Mouse (Mus musculus) embryonic facial prominence, embryonic 15.5 days (tissue): ENCODE measurements around the gene Fcgbp. TPM values are rescaled to one million over a fixed set of nuclear protein-coding genes. Genes with fewer than 3 reads are reported as not detected.
A peak's percentile ranks its signal among the peaks of the same experiment; 100 is the strongest.

ENCODE experiments used
- ATAC-seq: fragments of 200-750 bp; cut with Nextera tagmentation; 2 replicates; pipeline ENCODE4 v1.8.0; 2017; ENCODE audit warnings: low read depth, moderate TSS enrichment; ENCODE audit not compliant: insufficient number of reproducible peaks, low FRiP score, low TSS enrichment
- H3K27ac ChIP-seq: fragments of 300-500 bp; sonication (generic); replicated peaks from 2 replicates; pipeline ENCODE4 v1.5.1; 2015; ENCODE audit warnings: mild to moderate bottlenecking, inconsistent platforms
- H3K27me3 ChIP-seq: fragments of 300-500 bp; sonication (generic); 2 replicates; pipeline ENCODE4 v1.6.1; 2015; ENCODE audit warnings: inconsistent platforms
- H3K36me3 ChIP-seq: fragments of 300-500 bp; sonication (generic); 2 replicates; pipeline ENCODE4 v1.6.1; 2015; ENCODE audit warnings: mild to moderate bottlenecking, inconsistent platforms
- H3K4me1 ChIP-seq: fragments of 300-500 bp; sonication (generic); 2 replicates; pipeline ENCODE4 v1.6.1; 2015; ENCODE audit warnings: inconsistent platforms
- H3K4me2 ChIP-seq: fragments of 300-500 bp; sonication (generic); replicated peaks from 2 replicates; pipeline ENCODE4 v1.6.1; 2015; ENCODE audit warnings: mild to moderate bottlenecking, inconsistent platforms
- H3K4me3 ChIP-seq: fragments of 300-500 bp; sonication (generic); replicated peaks from 2 replicates; pipeline ENCODE4 v1.5.1; 2015; ENCODE audit warnings: mild to moderate bottlenecking, inconsistent platforms
- H3K9ac ChIP-seq: fragments of 300-500 bp; sonication (generic); 2 replicates; pipeline ENCODE4 v1.6.1; 2015; ENCODE audit warnings: inconsistent platforms
- H3K9me3 ChIP-seq: fragments of 300-500 bp; sonication (generic); replicated peaks from 2 replicates; pipeline ENCODE4 v1.6.1; 2016; ENCODE audit warnings: inconsistent platforms
- WGBS: fragments of 180-500 bp; shearing (Covaris S2); methylation state at CpG from one replicate; pipeline ENCODE4 v1.1.7; 2015; 5-methylcytosine and 5-hydroxymethylcytosine counted together
- polyA plus RNA-seq: library from polyadenylated mRNA; unstranded; fragments of >200 nt; fragmentation: Nextera tagmentation; extraction: Ambion mirVana; gene quantifications from 2 replicates; pipeline ENCODE4 v1.2.1, GENCODE M21; 2015

The Fcgbp gene
- polyA plus RNA-seq, result 0.49 and 0.69 TPM in 2 replicates

DNA sequence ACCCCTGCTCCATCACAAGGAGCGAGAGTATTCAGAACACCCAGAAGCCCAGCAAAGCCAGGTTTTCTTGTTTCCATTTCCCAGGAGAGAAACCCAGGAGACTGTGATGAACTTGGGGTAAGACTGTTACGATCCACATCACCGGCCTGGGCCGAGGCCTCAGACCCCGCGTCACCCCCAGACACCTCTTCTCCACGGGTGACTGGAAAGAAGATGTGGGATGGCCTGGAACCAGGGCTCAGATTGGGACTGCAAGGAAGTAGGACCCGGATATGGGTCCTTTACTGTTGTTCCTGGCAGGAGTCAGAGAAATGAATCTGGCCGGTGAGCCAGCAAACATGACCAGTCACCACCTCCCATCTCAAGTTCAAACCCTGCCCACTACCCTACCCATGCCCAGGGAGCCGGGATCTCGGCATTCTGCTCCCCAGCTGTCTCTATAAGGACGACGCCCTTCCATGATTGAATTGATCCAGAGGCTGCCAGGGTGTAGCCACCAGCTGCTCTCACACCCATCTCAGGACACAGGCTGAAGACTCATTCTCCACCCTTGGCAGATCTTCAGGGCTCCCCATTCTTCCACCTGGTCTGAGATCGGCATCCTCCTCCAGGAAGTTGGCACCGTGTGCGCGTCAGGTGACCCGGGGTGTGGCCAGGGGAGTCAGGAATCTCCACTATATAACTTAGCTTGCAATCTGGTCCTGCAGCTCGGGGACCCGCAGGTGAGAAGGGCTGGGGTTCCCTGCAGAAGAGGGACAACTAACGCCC, at the start of gene Fcgbp:
Gene Fcgbp, plus strand, starts transcription at position 706 of the 768 bp plus-strand sequence.
- 84% methylated on average over 21 of the region's 21 CpGs for WGBS

GRCm38 (mm10) chr7:28044524-28044923, 26.5 kb upstream of the Fcgbp start:
- ATAC-seq, result no peak
- Histone ChIP-seq H3K4me1 (peaks cover 9% of the 10 kb centered on the region), H3K4me2 (no peak overlapping the region), H3K27me3 (no peaks in the 10 kb centered on the region), H3K27ac (no peak overlapping the region), H3K36me3 (peaks cover 87% of the 10 kb centered on the region), H3K4me3 (no peak overlapping the region), H3K9me3 (no peaks in the 10 kb centered on the region), H3K9ac (no peak overlapping the region)
- 88% methylated on average over 4 of the region's 4 CpGs for WGBS

More for the DNA sequence above, at the start of gene Fcgbp:
- no peaks in the 10 kb centered on the region for H3K9me3 ChIP-seq
- no peak for ATAC-seq
- no peak within 1 kb of the TSS for H3K9ac ChIP-seq
- H3K4me2 ChIP-seq, result no peak within 1 kb of the TSS
- H3K4me1 ChIP-seq, result no peaks in the 10 kb centered on the region
- no peaks in the 10 kb centered on the region for H3K36me3 ChIP-seq
- no peak within 1 kb of the TSS for H3K4me3 ChIP-seq
- H3K27me3 ChIP-seq, result no peaks in the 10 kb centered on the region
- H3K27ac ChIP-seq, result no peak within 1 kb of the TSS

GRCm38 (mm10) chr7:28049476-28050409, 21.3 kb upstream of the Fcgbp start, which contains the start of gene Psmc4:
Psmc4 (minus strand) TSS chr7:28050101.
- Histone ChIP-seq H3K9me3 (no peaks in the 10 kb centered on the region), H3K9ac (peak within 1 kb of the TSS; percentile 75), H3K36me3 (peaks cover 42% of the 10 kb centered on the region), H3K4me1 (peaks cover 13% of the 10 kb centered on the region), H3K4me2 (peak within 1 kb of the TSS; percentile 71), H3K4me3 (peak within 1 kb of the TSS; percentile 85), H3K27me3 (no peaks in the 10 kb centered on the region), H3K27ac (0 out of 2 replicates have a peak within 1 kb of the TSS, but pooled peaks have one; percentile 58)
- ATAC-seq, result peak; percentile 97
- under 1% methylated on average over 52 of the region's 52 CpGs for WGBS

DNA sequence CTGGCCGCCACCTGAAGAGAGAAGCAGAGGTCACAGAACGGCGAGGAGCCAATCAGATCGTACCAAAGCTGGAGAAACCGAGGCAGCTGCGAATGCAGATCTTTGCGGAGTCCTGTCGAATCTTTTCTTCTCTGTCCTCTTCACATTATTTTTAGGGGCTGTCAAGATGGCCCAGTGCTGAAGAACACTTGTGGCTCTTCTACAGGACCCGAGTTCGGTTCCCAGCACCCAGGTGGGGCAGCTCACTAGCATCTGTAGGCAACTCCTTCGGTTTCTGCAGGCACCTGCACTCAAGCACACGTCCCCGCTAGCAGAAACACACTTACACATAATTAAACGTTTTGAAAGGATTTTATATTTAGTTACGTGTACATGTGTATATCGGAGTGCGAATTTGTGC, 20.5 kb upstream of the Fcgbp start:
- Histone ChIP-seq H3K36me3 (peaks cover 34% of the 10 kb centered on the region), H3K4me1 (peaks cover 13% of the 10 kb centered on the region), H3K9ac (0 out of 2 replicates have a peak overlapping the region, but pooled peaks have one; percentile 10), H3K27me3 (no peaks in the 10 kb centered on the region), H3K9me3 (no peaks in the 10 kb centered on the region), H3K4me3 (peak overlapping the region; percentile 85), H3K4me2 (peak overlapping the region; percentile 71), H3K27ac (no peak overlapping the region)
- WGBS, result 58% methylated on average over 17 of the region's 17 CpGs
- no peak for ATAC-seq

DNA sequence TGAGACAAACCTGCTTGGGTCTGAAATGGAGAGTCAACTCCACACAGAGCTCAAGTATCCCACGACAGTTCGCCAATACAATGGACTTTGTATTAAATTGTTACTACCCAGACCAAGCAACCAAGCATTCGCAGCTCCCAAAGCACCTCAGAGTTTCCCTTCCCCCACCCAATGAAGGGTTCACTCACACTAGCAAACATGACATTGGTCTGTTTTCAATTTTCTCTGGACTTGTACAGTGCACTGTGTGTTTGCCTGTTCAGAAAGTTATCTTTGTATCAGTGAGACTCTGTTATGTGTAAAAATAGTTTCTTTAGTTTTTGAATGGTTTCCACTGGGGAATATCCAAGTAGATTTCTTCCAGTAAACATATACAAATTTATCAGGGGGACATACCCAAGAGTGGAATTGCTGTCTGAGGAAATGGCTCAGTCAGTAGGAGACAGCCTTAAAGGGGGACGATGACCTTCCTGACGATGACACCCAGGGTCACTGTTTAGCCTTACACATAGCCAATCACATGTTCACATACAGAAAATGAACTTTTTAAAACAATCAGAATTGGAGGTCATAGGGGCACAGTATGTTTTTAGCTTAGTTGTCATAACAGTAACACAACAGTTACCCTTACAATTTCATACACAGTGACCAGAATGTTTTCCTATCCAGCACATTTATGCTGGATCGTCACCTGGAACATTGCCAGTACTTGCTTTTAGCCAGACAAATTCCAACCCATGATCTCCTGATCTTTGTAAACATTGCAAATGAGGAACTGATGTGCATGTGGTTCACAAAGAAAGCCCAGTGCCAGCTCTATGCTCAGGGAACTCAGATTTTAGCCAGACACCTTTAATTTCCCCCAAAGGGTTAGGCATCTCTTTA, 17.7 kb upstream of the Fcgbp start:
- Histone ChIP-seq H3K4me2 (no peak overlapping the region), H3K9ac (no peak overlapping the region), H3K27me3 (no peaks in the 10 kb centered on the region), H3K4me1 (peaks cover 13% of the 10 kb centered on the region), H3K27ac (peak overlapping the region; percentile 31), H3K36me3 (peaks cover 7% of the 10 kb centered on the region), H3K4me3 (no peak overlapping the region), H3K9me3 (no peaks in the 10 kb centered on the region)
- 63% methylated on average over 6 of the region's 6 CpGs for WGBS
- ATAC-seq, result no peak

DNA sequence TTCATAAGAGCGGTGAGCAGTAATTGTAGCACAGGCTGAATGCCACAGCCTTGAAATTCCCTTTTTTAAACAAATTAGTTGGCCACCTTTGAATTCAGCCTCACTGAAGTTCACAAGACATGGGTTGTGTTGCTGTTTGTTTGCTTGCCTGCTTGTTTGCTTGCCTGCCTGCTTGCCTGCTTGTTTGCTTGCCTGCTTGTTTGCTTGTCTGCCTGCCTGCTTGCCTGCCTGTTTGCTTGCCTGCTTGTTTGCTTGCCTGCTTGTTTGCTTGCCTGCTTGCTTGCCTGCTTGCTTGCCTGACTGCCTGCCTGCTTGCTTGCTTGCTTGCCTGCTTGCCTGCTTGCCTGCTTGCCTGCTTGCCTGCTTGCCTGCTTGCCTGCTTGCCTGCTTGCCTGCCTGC, 11.1 kb upstream of the Fcgbp start:
- Histone ChIP-seq H3K36me3 (no peaks in the 10 kb centered on the region), H3K27me3 (no peaks in the 10 kb centered on the region), H3K27ac (no peak overlapping the region), H3K4me2 (no peak overlapping the region), H3K9me3 (no peaks in the 10 kb centered on the region), H3K9ac (no peak overlapping the region), H3K4me3 (no peak overlapping the region), H3K4me1 (no peaks in the 10 kb centered on the region)
- WGBS, result 85% methylated on average over 1 of the region's 1 CpGs
- ATAC-seq, result no peak

DNA sequence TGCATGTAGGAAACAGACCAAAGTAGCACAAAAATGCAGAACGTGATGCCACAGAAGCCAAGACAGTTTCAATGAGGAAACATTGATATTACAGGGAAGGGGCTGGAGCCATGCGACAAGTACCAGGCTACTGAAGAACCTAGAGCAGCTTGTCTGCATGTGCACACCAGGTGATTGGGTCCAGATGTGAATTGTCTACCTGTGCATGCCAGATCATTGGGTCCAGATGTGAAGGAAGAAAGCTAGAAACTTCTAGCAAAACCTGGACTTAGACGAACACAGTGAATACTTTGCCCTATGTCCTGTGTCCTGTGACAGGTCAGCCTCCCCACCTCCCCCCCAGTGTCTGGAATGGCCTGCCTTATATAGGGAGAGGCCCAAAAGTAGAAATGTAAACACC, 2.4 kb upstream of the Fcgbp start:
- H3K4me3 ChIP-seq, result no peak overlapping the region
- no peak overlapping the region for H3K27ac ChIP-seq
- no peaks in the 10 kb centered on the region for H3K4me1 ChIP-seq
- no peaks in the 10 kb centered on the region for H3K9me3 ChIP-seq
- no peak overlapping the region for H3K9ac ChIP-seq
- H3K27me3 ChIP-seq, result no peaks in the 10 kb centered on the region
- WGBS, result 41% methylated on average over 3 of the region's 3 CpGs
- no peak overlapping the region for H3K4me2 ChIP-seq
- ATAC-seq, result no peak
- no peaks in the 10 kb centered on the region for H3K36me3 ChIP-seq

GRCm38 (mm10) chr7:28069546-28070172, 1.4 kb upstream of the Fcgbp start:
- no peak overlapping the region for H3K27ac ChIP-seq
- 36% methylated on average over 3 of the region's 3 CpGs for WGBS
- no peak overlapping the region for H3K4me2 ChIP-seq
- H3K27me3 ChIP-seq, result no peaks in the 10 kb centered on the region
- no peak overlapping the region for H3K4me3 ChIP-seq
- H3K36me3 ChIP-seq, result no peaks in the 10 kb centered on the region
- no peaks in the 10 kb centered on the region for H3K9me3 ChIP-seq
- no peak for ATAC-seq
- no peak overlapping the region for H3K9ac ChIP-seq
- H3K4me1 ChIP-seq, result no peaks in the 10 kb centered on the region

DNA sequence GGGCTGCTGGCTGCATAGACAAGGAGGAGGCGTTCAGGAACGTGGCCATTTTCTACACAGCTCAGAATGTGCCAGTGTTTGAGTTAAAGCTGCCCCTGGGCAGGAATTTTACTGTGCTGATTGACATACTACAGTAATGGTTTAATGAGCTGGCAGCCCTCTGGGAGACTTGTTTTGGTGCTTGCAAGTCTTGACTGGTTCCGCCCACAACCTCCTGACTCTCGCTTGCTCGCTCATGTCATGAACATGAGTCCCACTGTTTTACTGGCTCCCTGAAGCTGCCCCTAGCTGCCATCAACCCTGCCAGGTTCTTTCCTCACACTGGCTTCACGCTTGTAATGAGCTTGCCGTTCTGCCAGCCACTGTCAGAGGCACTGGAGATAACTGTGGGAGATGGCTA, 13.2 kb downstream of the Fcgbp start:
- no peak overlapping the region for H3K4me2 ChIP-seq
- H3K27me3 ChIP-seq, result 0 out of 2 replicates have a peak, but pooled peaks cover 4% of the 10 kb centered on the region
- H3K9ac ChIP-seq, result no peak overlapping the region
- 56% methylated on average over 7 of the region's 7 CpGs for WGBS
- peak; percentile 39; the same call in 1 of the 2 replicates for ATAC-seq
- 0 out of 2 replicates have a peak overlapping the region, but pooled peaks have one; percentile 11 for H3K27ac ChIP-seq
- H3K36me3 ChIP-seq, result no peaks in the 10 kb centered on the region
- H3K4me3 ChIP-seq, result no peak overlapping the region
- H3K9me3 ChIP-seq, result no peaks in the 10 kb centered on the region
- no peaks in the 10 kb centered on the region for H3K4me1 ChIP-seq

DNA sequence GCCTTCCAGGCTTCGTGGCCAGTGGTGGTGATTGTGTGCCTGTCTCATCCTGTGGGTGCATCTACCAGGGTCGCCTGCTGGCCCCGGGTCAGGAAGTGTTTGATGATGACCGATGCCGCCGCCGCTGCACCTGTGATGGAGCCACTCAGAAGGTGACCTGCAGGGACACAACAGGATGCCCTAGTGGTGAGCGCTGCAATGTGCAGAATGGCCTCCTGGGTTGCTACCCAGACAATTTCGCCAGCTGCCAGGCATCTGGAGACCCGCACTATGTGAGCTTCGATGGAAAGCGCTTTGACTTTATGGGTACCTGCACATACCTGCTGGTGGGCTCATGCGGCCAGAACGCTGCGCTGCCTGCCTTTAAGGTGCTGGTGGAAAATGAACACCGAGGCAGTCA, 15.2 kb downstream of the Fcgbp start:
- no peak overlapping the region for H3K4me2 ChIP-seq
- ATAC-seq, result no peak
- H3K4me1 ChIP-seq, result no peaks in the 10 kb centered on the region
- no peaks in the 10 kb centered on the region for H3K36me3 ChIP-seq
- H3K9me3 ChIP-seq, result no peaks in the 10 kb centered on the region
- WGBS, result 84% methylated on average over 16 of the region's 16 CpGs
- no peak overlapping the region for H3K4me3 ChIP-seq
- no peak overlapping the region for H3K27ac ChIP-seq
- H3K27me3 ChIP-seq, result 0 out of 2 replicates have a peak, but pooled peaks cover 4% of the 10 kb centered on the region
- H3K9ac ChIP-seq, result no peak overlapping the region
